Mouse (Mus musculus): ENCODE data around the gene Rdh16f2. TPM values are rescaled to one million over a fixed set of nuclear protein-coding genes. Genes with fewer than 3 reads are reported as not detected.

Rdh16f2 gene
- polyA plus RNA-seq, 1 experiment: not detected

GRCm38 (mm10) chr10:127848089-127848488 is 18.2 kb upstream of the Rdh16f2 start:
- TF ChIP-seq CTCF (IDR thresholded peaks at IDR 0.05; ENCODE audit: low read depth, low read length): no peak
- TF ChIP-seq POLR2A (IDR thresholded peaks at IDR 0.05; ENCODE audit: borderline replicate concordance, low read depth, low read length): no peak

GRCm38 (mm10) chr10:127849628-127850027 is 16.6 kb upstream of the Rdh16f2 start, which contains the start of gene Rdh19:
TSS of gene Rdh19 (plus strand) at chr10:127849928.
- Histone ChIP-seq H3K4me1 (ENCODE audit: control insufficient read depth, insufficient read depth, low read length) (no peaks in the 10 kb centered on the region), H3K4me3 (ENCODE audit: insufficient read depth, low read length) (no peak within 1 kb of the TSS), H3K27ac (ENCODE audit: insufficient read depth, low read depth, low read length) (no peak within 1 kb of the TSS)
- no peak for TF ChIP-seq CTCF (IDR thresholded peaks at IDR 0.05; ENCODE audit: low read depth, low read length)
- TF ChIP-seq POLR2A (IDR thresholded peaks at IDR 0.05; ENCODE audit: borderline replicate concordance, low read depth, low read length): no peak

More at GRCm38 (mm10) chr10:127848089-127848488, 18.2 kb upstream of the Rdh16f2 start:
- no peaks in the 10 kb centered on the region for H3K4me1 ChIP-seq (ENCODE audit: control insufficient read depth, insufficient read depth, low read length)
- H3K4me3 ChIP-seq (ENCODE audit: insufficient read depth, low read length): no peak overlapping the region
- H3K27ac ChIP-seq (ENCODE audit: insufficient read depth, low read depth, low read length): no peak overlapping the region

- Histone ChIP-seq H3K27ac (ENCODE audit: insufficient read depth, low read depth, low read length) (no peak overlapping the region), H3K4me3 (ENCODE audit: insufficient read depth, low read length) (no peak overlapping the region), H3K4me1 (ENCODE audit: control insufficient read depth, insufficient read depth, low read length) (no peaks in the 10 kb centered on the region)
- TF ChIP-seq POLR2A (IDR thresholded peaks at IDR 0.05; ENCODE audit: borderline replicate concordance, low read depth, low read length) (no peak), CTCF (IDR thresholded peaks at IDR 0.05; ENCODE audit: low read depth, low read length) (no peak)
These were observed 9.9 kb upstream of the Rdh16f2 start for GRCm38 (mm10) chr10:127856376-127856775.

GRCm38 (mm10) chr10:127864931-127865330 is 1.3 kb upstream of the Rdh16f2 start:
- no peak for TF ChIP-seq CTCF (IDR thresholded peaks at IDR 0.05; ENCODE audit: low read depth, low read length)
- TF ChIP-seq POLR2A (IDR thresholded peaks at IDR 0.05; ENCODE audit: borderline replicate concordance, low read depth, low read length): no peak
- Histone ChIP-seq H3K4me3 (ENCODE audit: insufficient read depth, low read length) (no peak overlapping the region), H3K4me1 (ENCODE audit: control insufficient read depth, insufficient read depth, low read length) (no peaks in the 10 kb centered on the region), H3K27ac (ENCODE audit: insufficient read depth, low read depth, low read length) (no peak overlapping the region)

GRCm38 (mm10) chr10:127872484-127872883 is 6.2 kb downstream of the Rdh16f2 start:
- TF ChIP-seq POLR2A (IDR thresholded peaks at IDR 0.05; ENCODE audit: borderline replicate concordance, low read depth, low read length) (no peak), CTCF (IDR thresholded peaks at IDR 0.05; ENCODE audit: low read depth, low read length) (no peak)
- no peak overlapping the region for H3K4me3 ChIP-seq (ENCODE audit: insufficient read depth, low read length)
- no peaks in the 10 kb centered on the region for H3K4me1 ChIP-seq (ENCODE audit: control insufficient read depth, insufficient read depth, low read length)
- H3K27ac ChIP-seq (ENCODE audit: insufficient read depth, low read depth, low read length): no peak overlapping the region

DNA sequence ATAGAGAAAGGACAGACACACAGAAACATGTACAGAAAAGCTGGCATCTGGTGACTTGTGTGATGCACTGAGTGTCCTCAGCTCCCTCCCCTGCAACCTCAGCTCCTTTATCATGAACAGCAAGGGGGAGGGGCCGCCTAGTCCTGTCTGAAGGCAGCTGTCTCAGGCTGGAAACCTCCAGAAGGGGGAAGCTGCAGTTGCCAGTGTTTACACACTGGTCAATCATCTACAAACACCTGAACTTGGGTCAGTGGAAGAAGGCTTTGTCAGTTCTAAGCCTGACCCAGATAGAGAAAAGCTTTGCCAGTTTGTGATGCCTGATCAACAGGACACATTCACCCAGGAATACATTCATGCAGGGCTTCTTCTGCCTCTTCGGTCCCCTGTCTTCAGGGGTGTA is 11.4 kb downstream of the Rdh16f2 start:
- Histone ChIP-seq H3K4me3 (ENCODE audit: insufficient read depth, low read length) (no peak overlapping the region), H3K4me1 (ENCODE audit: control insufficient read depth, insufficient read depth, low read length) (no peaks in the 10 kb centered on the region), H3K27ac (ENCODE audit: insufficient read depth, low read depth, low read length) (no peak overlapping the region)
- TF ChIP-seq POLR2A (IDR thresholded peaks at IDR 0.05; ENCODE audit: borderline replicate concordance, low read depth, low read length): no peak
- no peak for TF ChIP-seq CTCF (IDR thresholded peaks at IDR 0.05; ENCODE audit: low read depth, low read length)

GRCm38 (mm10) chr10:127878262-127879057 is 12.2 kb downstream of the Rdh16f2 start:
- Histone ChIP-seq H3K4me3 (ENCODE audit: insufficient read depth, low read length) (no peak overlapping the region), H3K4me1 (ENCODE audit: control insufficient read depth, insufficient read depth, low read length) (no peaks in the 10 kb centered on the region), H3K27ac (ENCODE audit: insufficient read depth, low read depth, low read length) (no peak overlapping the region)
- TF ChIP-seq POLR2A (IDR thresholded peaks at IDR 0.05; ENCODE audit: borderline replicate concordance, low read depth, low read length): no peak
- TF ChIP-seq CTCF (IDR thresholded peaks at IDR 0.05; ENCODE audit: low read depth, low read length): no peak

DNA sequence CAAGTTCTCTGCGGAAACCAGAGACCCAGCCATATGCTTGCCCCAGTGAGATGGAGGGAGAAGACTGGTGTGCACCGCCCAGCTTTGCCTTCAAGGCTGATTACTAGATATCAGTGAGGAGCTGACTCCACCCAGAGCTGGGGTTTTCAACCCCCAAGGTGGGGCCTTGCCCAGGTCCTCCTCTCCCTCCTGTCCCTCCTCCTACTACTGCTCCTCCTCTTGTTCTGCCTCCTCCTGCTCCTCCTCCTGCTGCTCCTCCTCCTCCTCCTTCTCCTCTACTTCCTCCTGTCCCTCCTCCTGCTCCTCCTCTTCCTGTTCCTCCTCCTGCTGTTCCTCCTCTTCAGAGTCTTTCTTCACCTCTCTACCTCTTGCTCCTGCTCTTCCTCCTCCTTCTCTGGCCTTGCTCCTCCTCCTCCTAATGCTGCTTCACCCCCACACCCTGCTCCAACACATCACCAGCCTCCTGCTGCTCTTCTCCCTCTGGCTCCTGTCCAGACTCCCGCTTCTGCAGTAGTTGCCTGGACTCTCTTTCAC is 12.9 kb downstream of the Rdh16f2 start:
- TF ChIP-seq POLR2A (IDR thresholded peaks at IDR 0.05; ENCODE audit: borderline replicate concordance, low read depth, low read length): no peak
- no peak for TF ChIP-seq CTCF (IDR thresholded peaks at IDR 0.05; ENCODE audit: low read depth, low read length)
- no peak overlapping the region for H3K4me3 ChIP-seq (ENCODE audit: insufficient read depth, low read length)
- no peaks in the 10 kb centered on the region for H3K4me1 ChIP-seq (ENCODE audit: control insufficient read depth, insufficient read depth, low read length)
- no peak overlapping the region for H3K27ac ChIP-seq (ENCODE audit: insufficient read depth, low read depth, low read length)

- no peaks in the 10 kb centered on the region for H3K4me1 ChIP-seq (ENCODE audit: control insufficient read depth, insufficient read depth, low read length)
- no peak overlapping the region for H3K4me3 ChIP-seq (ENCODE audit: insufficient read depth, low read length)
- H3K27ac ChIP-seq (ENCODE audit: insufficient read depth, low read depth, low read length): no peak overlapping the region
- TF ChIP-seq CTCF (IDR thresholded peaks at IDR 0.05; ENCODE audit: low read depth, low read length): no peak
- TF ChIP-seq POLR2A (IDR thresholded peaks at IDR 0.05; ENCODE audit: borderline replicate concordance, low read depth, low read length): no peak
These were observed 14.8 kb downstream of the Rdh16f2 start for GRCm38 (mm10) chr10:127881041-127881440.

DNA sequence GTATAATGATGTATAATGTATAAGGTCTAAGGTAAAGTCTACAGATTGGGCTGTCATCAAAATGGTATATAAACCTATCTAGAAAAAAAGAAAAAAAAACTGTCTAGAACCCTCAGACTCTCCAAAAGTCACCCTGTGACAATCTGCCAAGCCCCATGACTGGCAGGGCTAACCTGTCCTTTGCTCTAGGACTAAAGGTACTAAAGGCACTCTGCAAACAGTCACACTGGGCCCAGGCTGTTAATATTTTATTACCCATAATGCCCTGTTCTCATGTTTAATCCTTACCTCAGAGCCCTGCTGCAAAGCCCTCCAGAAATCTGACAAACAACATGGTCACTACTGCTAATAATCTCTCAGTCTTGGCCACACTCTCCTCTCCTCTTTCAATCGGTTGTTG is 20.3 kb downstream of the Rdh16f2 start:
- Histone ChIP-seq H3K27ac (ENCODE audit: insufficient read depth, low read depth, low read length) (no peak overlapping the region), H3K4me3 (ENCODE audit: insufficient read depth, low read length) (no peak overlapping the region), H3K4me1 (ENCODE audit: control insufficient read depth, insufficient read depth, low read length) (no peaks in the 10 kb centered on the region)
- no peak for TF ChIP-seq CTCF (IDR thresholded peaks at IDR 0.05; ENCODE audit: low read depth, low read length)
- TF ChIP-seq POLR2A (IDR thresholded peaks at IDR 0.05; ENCODE audit: borderline replicate concordance, low read depth, low read length): no peak

Data from bone marrow macrophage, adult 2 months (primary cell).